Comparison of ENCODE assay signal across 25 mouse cellular contexts in the genomic region with DNA sequence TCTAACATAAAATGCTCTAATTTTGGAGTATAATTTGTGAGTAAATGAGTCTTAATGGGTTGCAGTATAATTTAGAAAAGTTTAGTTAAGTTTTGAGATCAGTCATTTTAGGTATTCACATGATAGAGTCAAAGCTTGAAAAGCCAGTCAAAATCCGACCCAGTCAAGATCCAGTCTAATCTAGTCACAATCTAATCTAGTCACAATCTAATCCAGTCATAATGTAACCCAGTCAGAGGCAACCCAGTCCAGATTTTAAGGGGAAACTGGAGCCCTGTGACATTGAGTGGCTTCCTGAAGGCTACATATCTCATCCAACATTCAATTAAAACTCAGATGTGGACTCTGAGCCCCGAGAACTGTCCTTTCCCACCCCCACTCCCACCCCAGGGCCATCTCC.
"Had no signal": no experiment of that assay in that cellular context is flagged by ENCODE, and none has a peak within 500 bp of the region (broad histone marks: within the 10 kb centered on the region; RNA-seq: fewer than 3 reads in every experiment).

No protein-coding gene starts in this region.

- ATAC-seq: forebrain, postnatal 0 days; hindbrain, embryonic 16.5 days; inflammation-experienced regulatory T-cells, adult 6 months; intestine, embryonic 15.5 days; intestine, postnatal 0 days had no signal

- H3K4me3 ChIP-seq: heart, adult 2 months; heart, embryonic 13.5 days; heart, embryonic 15.5 days; hindbrain, embryonic 10.5 days; hindbrain, embryonic 12.5 days; intestine, embryonic 15.5 days; layer of hippocampus, adult 2 months; left cerebral cortex, adult 2 months; limb, embryonic 10.5 days; limb, embryonic 12.5 days had no signal

- H3K27me3 ChIP-seq: heart, embryonic 13.5 days; heart, embryonic 15.5 days; hindbrain, embryonic 12.5 days; intestine, embryonic 15.5 days; limb, embryonic 12.5 days had no signal

- H3K4me1 ChIP-seq: heart, embryonic 13.5 days; heart, embryonic 15.5 days; hindbrain, embryonic 10.5 days; hindbrain, embryonic 12.5 days; intestine, embryonic 15.5 days; limb, embryonic 12.5 days had no signal

- H3K9me3 ChIP-seq: heart, embryonic 13.5 days; heart, embryonic 15.5 days; hindbrain, embryonic 12.5 days; intestine, embryonic 15.5 days; limb, embryonic 10.5 days; limb, embryonic 12.5 days had no signal

- H3K36me3 ChIP-seq: heart, embryonic 13.5 days; heart, embryonic 15.5 days; hindbrain, embryonic 10.5 days; hindbrain, embryonic 12.5 days; intestine, embryonic 15.5 days; limb, embryonic 10.5 days; limb, embryonic 12.5 days had no signal

- DNase-seq: forebrain, postnatal 0 days; gastrocnemius, postnatal 10 days; gastrocnemius, postnatal 25 days; heart, adult 2 months; heart, postnatal 4 days; kidney, adult 18-20 months; kidney, adult 8-10 months; kidney, postnatal 10 days; kidney, postnatal 25 days; kidney, postnatal 4 days; liver had no signal

- H3K9ac ChIP-seq: forebrain, postnatal 0 days; heart, embryonic 13.5 days; heart, embryonic 15.5 days; hindbrain, embryonic 12.5 days; hindbrain, embryonic 14.5 days; intestine, embryonic 15.5 days; limb, embryonic 12.5 days had no signal

- H3K27ac ChIP-seq: heart, adult 2 months; heart, embryonic 13.5 days; heart, embryonic 15.5 days; hindbrain, embryonic 10.5 days; hindbrain, embryonic 12.5 days; hindbrain, embryonic 14.5 days; intestine, embryonic 15.5 days; layer of hippocampus, adult 2 months; left cerebral cortex, adult 2 months; limb, embryonic 10.5 days; limb, embryonic 12.5 days had no signal

- H3K4me2 ChIP-seq: heart, embryonic 11.5 days; heart, embryonic 13.5 days; heart, embryonic 15.5 days; hindbrain, embryonic 12.5 days; hindbrain, embryonic 14.5 days; intestine, embryonic 15.5 days; limb, embryonic 12.5 days had no signal
